Mouse (Mus musculus): ENCODE data around the gene Itga1. TPM values are rescaled to one million over a fixed set of nuclear protein-coding genes. Genes with fewer than 3 reads are reported as not detected.

Gene Itga1
- 0.09 to 0.22 TPM in 2 of 4 replicates, not detected in the others for total RNA-seq (2023; ENCODE audit: inconsistent age)

DNA sequence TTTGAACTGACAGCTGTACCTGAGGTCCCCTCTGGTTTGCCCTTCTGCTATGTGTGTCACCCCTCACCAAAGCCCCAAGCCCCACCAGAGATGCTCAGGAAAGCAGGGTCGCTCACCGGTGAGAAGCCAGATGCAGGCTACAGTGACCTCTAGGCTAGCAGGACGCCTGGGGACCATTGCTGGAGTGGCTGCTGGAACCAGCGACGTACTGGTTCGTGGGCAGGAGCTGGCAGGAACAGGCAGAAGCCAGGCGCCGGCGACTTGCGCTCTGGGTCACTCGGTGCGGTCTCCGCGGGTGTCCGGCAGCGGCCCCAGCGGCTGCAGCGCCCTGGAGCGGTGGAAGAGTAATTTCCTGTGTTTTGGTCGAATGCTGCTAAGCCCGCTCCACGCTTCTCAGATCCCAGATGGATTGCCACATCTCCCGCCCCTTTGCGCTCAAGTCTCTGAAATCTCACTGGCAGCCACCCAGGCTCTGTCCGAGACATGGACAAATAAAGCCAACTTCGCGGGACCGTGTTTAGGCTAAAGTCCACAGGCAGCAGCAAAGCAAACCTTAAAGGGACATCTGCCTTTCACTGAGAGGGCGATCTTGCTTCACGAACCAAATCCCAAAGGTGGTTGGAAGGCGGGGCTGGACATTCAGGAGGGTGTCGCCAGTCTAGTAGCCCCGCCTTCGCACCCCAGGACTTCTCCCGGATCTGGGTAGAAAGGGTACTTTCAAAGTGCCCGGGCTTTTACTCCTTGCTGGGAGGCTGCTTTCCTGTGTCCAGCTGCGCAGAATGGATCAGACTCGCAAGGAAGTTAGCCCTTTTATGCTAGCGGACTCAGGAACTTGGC, at the start of gene Itga1, which contains the start of gene Gm49395:
Gene Itga1 (minus strand): TSS at position 610 of the 837 bp plus-strand sequence.
Gene Gm49395 (minus strand): TSS at position 567 of the 837 bp plus-strand sequence.

DNA sequence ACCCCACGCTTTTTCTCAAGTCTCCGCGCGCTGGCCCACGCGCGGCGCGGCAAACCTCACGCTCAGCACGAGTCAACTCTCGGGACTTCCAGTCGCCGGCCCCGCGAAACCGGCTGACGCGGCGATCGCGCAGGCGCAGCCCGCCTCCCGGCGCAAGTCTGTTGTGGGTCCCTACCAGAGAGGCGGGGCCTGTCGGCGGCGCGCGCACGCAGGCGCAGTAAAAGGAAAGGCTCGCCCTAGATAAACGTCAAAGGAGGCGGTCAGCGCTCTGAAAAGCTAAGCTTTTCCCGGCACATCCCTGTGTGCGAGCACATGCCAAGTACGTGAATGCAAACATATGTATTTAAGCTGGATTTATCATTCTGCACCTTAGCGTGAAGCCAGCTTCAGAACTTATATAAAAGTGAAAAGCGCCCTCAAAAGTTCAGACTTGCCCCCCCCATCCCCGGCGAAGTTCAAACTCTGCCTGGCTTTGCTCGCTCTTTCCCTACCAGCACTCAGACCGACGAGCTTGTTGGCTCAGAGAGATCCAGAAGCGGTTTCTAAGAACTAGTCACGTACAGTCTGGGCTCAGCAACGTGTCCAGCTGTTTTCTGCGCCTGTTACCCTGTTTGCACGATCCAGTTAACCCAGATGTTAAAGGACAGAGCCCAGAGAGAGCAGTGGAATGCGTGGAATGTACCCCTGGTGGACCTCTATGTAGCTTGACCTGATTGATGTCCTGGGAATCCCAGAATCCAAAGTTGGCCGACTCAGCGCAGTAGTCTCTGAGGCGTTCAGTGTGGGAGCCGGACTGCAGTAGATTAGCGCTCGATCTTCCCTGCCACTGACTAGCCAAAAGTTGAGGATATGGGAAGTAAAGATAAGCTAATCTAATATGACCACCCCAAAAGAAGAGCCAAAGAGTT, 11.4 kb downstream of the Itga1 start, which contains the start of gene Pelo:
Gene Pelo (minus strand): TSS at position 118 of the 908 bp plus-strand sequence.

DNA sequence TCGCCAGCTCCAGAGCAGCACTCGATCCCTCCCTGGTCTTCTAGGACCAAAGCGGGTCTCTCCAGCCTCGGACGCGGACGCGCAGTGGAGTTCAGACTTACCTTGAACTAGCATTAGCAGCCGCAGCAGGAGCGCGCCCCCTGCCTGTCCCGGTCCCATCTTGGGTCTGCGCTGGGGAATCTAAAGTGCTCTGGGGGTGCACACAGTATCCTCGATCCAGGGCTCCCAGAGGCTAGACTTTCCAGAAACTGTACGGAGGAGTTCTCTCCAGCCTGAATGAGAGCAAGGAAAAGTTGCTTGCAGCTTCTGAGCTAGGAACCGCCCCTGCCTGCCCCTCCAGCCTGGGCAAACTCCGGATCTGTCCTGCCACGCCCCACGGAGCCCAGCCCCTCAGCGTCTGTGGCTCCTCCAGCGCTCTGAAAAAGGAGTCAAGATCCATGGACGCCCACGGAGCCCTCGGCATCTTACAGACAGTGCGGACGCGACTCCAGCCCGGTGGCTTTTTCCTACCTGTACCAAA, 169.9 kb downstream of the Itga1 start, which contains the start of gene Itga2:
Gene Itga2 (minus strand): TSS at position 326 of the 520 bp plus-strand sequence.

Other genes starting within 250 kb of the Itga1 start
- gene Itga2, start 169.9 kb downstream of the Itga1 start, total RNA-seq (2023; ENCODE audit: inconsistent age): 0.16 to 0.18 TPM in 2 of 4 replicates, not detected in the others
- 23.1 to 31.3 TPM (median 28.7 TPM) in 4 replicates for gene Pelo, start 11.8 kb downstream of the Itga1 start, total RNA-seq (2023; ENCODE audit: inconsistent age)
- 0.84 TPM in 1 of 4 replicates, not detected in the others for gene Gm49395, start within 50 bp of the Itga1 start, total RNA-seq (2023; ENCODE audit: inconsistent age)